Comparison of ENCODE assay signal across 31 mouse cellular contexts in genomic region chr9:99391557-99391956, GRCm38 (mm10). TPM values are rescaled to one million over a fixed set of nuclear protein-coding genes. Genes with fewer than 3 reads are reported as not detected.
DNase-seq lines count a peak whose midpoint lies in the region; ATAC-seq and TF ChIP-seq lines count a peak whose summit lies in the region.
"Had no signal": no experiment of that assay in that cellular context is flagged by ENCODE, and none has a peak within 500 bp of the region (broad histone marks: within the 10 kb centered on the region; RNA-seq: fewer than 3 reads in every experiment).

No protein-coding gene starts in this region.

- intact Hi-C loops in gastrocnemius, adult 2 months (cut with DNase I) = no loop called here

- H3K9ac ChIP-seq in liver, embryonic 13.5 days = no peak overlapping the region
- H3K9ac ChIP-seq in liver, embryonic 11.5 days (ENCODE audit: low read depth, low read length) = no peak overlapping the region
- no peak overlapping the region for H3K9ac ChIP-seq in midbrain, embryonic 15.5 days
- H3K9ac ChIP-seq: forebrain, embryonic 13.5 days; hindbrain, embryonic 12.5 days; hindbrain, embryonic 15.5 days had no signal

- H3K4me3 ChIP-seq in gastrocnemius, adult 2 months = no peak overlapping the region
- H3K4me3 ChIP-seq in liver, embryonic 13.5 days (replicated peaks) = no peak overlapping the region
- no peak overlapping the region for H3K4me3 ChIP-seq in liver, embryonic 11.5 days (ENCODE audit: low read depth, low read length)
- no peak overlapping the region for H3K4me3 ChIP-seq in midbrain, embryonic 15.5 days
- H3K4me3 ChIP-seq: forebrain, embryonic 10.5 days; forebrain, embryonic 13.5 days; hindbrain, embryonic 12.5 days; hindbrain, embryonic 15.5 days had no signal

- no peak for DNase-seq in gastrocnemius, adult 2 months
- no peak for DNase-seq in gastrocnemius, adult 8-10 months (ENCODE audit: low spot score in 2 of 2)
- DNase-seq in liver, embryonic 13.5 days = no peak
- no peak for DNase-seq in liver, embryonic 11.5 days (ENCODE audit: low spot score)
- peak; percentile 70 for DNase-seq in brain, adult 2 months (ENCODE audit: low read depth, low spot score)
- DNase-seq: adrenal gland, postnatal 10 days; cerebellum, adult 11-12 months; cerebellum, adult 8-10 months; cerebellum, postnatal 10 days; cerebellum, postnatal 36 days; embryo, embryonic 11 days; gastrocnemius, postnatal 14 days; heart, adult 11 months had no signal

- WGBS in liver, embryonic 13.5 days (ENCODE audit: insufficient replicate concordance) = 75% methylated on average over 10 of the region's 10 CpGs
- WGBS in liver, embryonic 11.5 days = 85% methylated on average over 10 of the region's 10 CpGs
- WGBS in midbrain, embryonic 15.5 days = 94% methylated on average over 10 of the region's 10 CpGs

- no peaks in the 10 kb centered on the region for H3K9me3 ChIP-seq in liver, embryonic 13.5 days (replicated peaks)
- no peaks in the 10 kb centered on the region for H3K9me3 ChIP-seq in liver, embryonic 11.5 days (ENCODE audit: control insufficient read depth, low read length)
- H3K9me3 ChIP-seq in midbrain, embryonic 15.5 days = no peaks in the 10 kb centered on the region
- H3K9me3 ChIP-seq: forebrain, embryonic 10.5 days; forebrain, embryonic 13.5 days; hindbrain, embryonic 12.5 days; hindbrain, embryonic 15.5 days had no signal

- no peak for ATAC-seq in liver, embryonic 13.5 days (ENCODE audit: low read depth)
- no peak for ATAC-seq in liver, embryonic 11.5 days (replicated peaks; ENCODE audit: low FRiP score)
- no peak for ATAC-seq in midbrain, embryonic 15.5 days (replicated peaks)
- ATAC-seq: activated CD4-positive, CD25-positive, alpha-beta regulatory T cell, adult 4 months; forebrain, embryonic 13.5 days; forebrain, embryonic 16.5 days had no signal

- H3K36me3 ChIP-seq in liver, embryonic 13.5 days = 0 out of 2 replicates have a peak, but pooled peaks cover 8% of the 10 kb centered on the region
- no peaks in the 10 kb centered on the region for H3K36me3 ChIP-seq in liver, embryonic 11.5 days (ENCODE audit: control insufficient read depth, insufficient read depth, low read length)
- H3K36me3 ChIP-seq in midbrain, embryonic 15.5 days (replicated peaks) = peaks cover 10% of the 10 kb centered on the region; the same call in 1 of the 2 replicates

- no peak for TF ChIP-seq CTCF in gastrocnemius, adult 2 months (IDR thresholded peaks at IDR 0.05)

- H3K27ac ChIP-seq in gastrocnemius, adult 2 months = peak overlapping the region; percentile 79; the same call in 1 of the 2 replicates
- H3K27ac ChIP-seq in liver, embryonic 13.5 days = 0 out of 2 replicates have a peak overlapping the region, but pooled peaks have one; percentile 29
- no peak overlapping the region; the same call in 1 of the 2 replicates for H3K27ac ChIP-seq in liver, embryonic 11.5 days (ENCODE audit: low read depth, low read length)
- no peak overlapping the region for H3K27ac ChIP-seq in midbrain, embryonic 15.5 days
- H3K27ac ChIP-seq: forebrain, embryonic 10.5 days; forebrain, embryonic 13.5 days; hindbrain, embryonic 12.5 days; hindbrain, embryonic 15.5 days had no signal

- H3K27me3 ChIP-seq in liver, embryonic 13.5 days = no peaks in the 10 kb centered on the region; the same call in 1 of the 2 replicates
- H3K27me3 ChIP-seq in liver, embryonic 11.5 days (replicated peaks; ENCODE audit: control insufficient read depth, insufficient read depth, low read length) = no peaks in the 10 kb centered on the region
- no peaks in the 10 kb centered on the region for H3K27me3 ChIP-seq in midbrain, embryonic 15.5 days (replicated peaks)
- H3K27me3 ChIP-seq: forebrain, embryonic 13.5 days; hindbrain, embryonic 12.5 days; hindbrain, embryonic 15.5 days had no signal

- H3K4me1 ChIP-seq in liver, embryonic 13.5 days (replicated peaks) = peaks cover 5% of the 10 kb centered on the region
- no peaks in the 10 kb centered on the region; the same call in 1 of the 2 replicates for H3K4me1 ChIP-seq in liver, embryonic 11.5 days (replicated peaks; ENCODE audit: control insufficient read depth, insufficient read depth, low read length)
- H3K4me1 ChIP-seq in midbrain, embryonic 15.5 days = no peaks in the 10 kb centered on the region
- H3K4me1 ChIP-seq: hindbrain, embryonic 15.5 days had no signal

- H3K4me2 ChIP-seq in liver, embryonic 13.5 days = no peak overlapping the region
- no peak overlapping the region for H3K4me2 ChIP-seq in liver, embryonic 11.5 days
- H3K4me2 ChIP-seq in midbrain, embryonic 15.5 days = no peak overlapping the region
- H3K4me2 ChIP-seq: forebrain, embryonic 13.5 days; heart, embryonic 11.5 days; hindbrain, embryonic 12.5 days; hindbrain, embryonic 15.5 days had no signal

RNA-seq across cellular contexts. Expression of gene Esyt3, which starts 33.2 kb away (rescaled TPM):
- not detected for total RNA-seq in gastrocnemius, adult 2 months (2021)
- total RNA-seq in gastrocnemius, adult 8-10 months (2022) = not detected
- 0.03 and 0.14 TPM in 2 replicates for polyA plus RNA-seq in liver, embryonic 13.5 days (2015; fragmentation: Nextera tagmentation; extraction: Ambion mirVana)
- 0.08 and 0.10 TPM in 2 replicates for polyA plus RNA-seq in liver, embryonic 11.5 days (2014; fragmentation: Nextera tagmentation; extraction: Ambion mirVana)
- 0.63 and 0.75 TPM in 2 replicates for polyA plus RNA-seq in midbrain, embryonic 15.5 days (2015; fragmentation: Nextera tagmentation; extraction: Ambion mirVana)

RNA-seq across cellular contexts. Expression of gene Mras, which starts 45.6 kb away (rescaled TPM):
- 1 to 10 TPM; 5.0 to 5.7 TPM for total RNA-seq in gastrocnemius, adult 2 months (2021)
- total RNA-seq in gastrocnemius, adult 8-10 months (2022) = 1 to 10 TPM; 3.5 to 7.7 (median 4.5) TPM
- polyA plus RNA-seq in liver, embryonic 13.5 days (2015; fragmentation: Nextera tagmentation; extraction: Ambion mirVana) = 3.2 and 5.5 TPM in 2 replicates
- polyA plus RNA-seq in liver, embryonic 11.5 days (2014; fragmentation: Nextera tagmentation; extraction: Ambion mirVana) = 4.8 and 5.5 TPM in 2 replicates
- 64.2 and 64.3 TPM in 2 replicates for polyA plus RNA-seq in midbrain, embryonic 15.5 days (2015; fragmentation: Nextera tagmentation; extraction: Ambion mirVana)
- polyA plus RNA-seq: activated CD4-positive, CD25-positive, alpha-beta regulatory T cell, adult 4 months had no signal

RNA-seq across cellular contexts. Expression of gene Nme9, which starts 59.7 kb away (rescaled TPM):
- total RNA-seq in gastrocnemius, adult 2 months (2021) = not detected
- not detected for total RNA-seq in gastrocnemius, adult 8-10 months (2022)
- polyA plus RNA-seq in liver, embryonic 13.5 days (2015; fragmentation: Nextera tagmentation; extraction: Ambion mirVana) = not detected in 2 replicates
- polyA plus RNA-seq in liver, embryonic 11.5 days (2014; fragmentation: Nextera tagmentation; extraction: Ambion mirVana) = not detected in 2 replicates
- 0.30 and 1.1 TPM in 2 replicates for polyA plus RNA-seq in midbrain, embryonic 15.5 days (2015; fragmentation: Nextera tagmentation; extraction: Ambion mirVana)
- total RNA-seq: adrenal gland, postnatal 10 days; adrenal gland, postnatal 4 days; ES-E14; gastrocnemius, postnatal 14 days; gastrocnemius, postnatal 4 days; heart, adult 8-10 months; heart, postnatal 25 days; hematopoietic stem cell, adult 5-6 weeks had no signal
- polyA plus RNA-seq: activated CD4-positive, CD25-positive, alpha-beta regulatory T cell, adult 4 months; embryonic facial prominence, embryonic 11.5 days; forebrain, embryonic 10.5 days; frontal cortex, adult 2 months; heart, embryonic 14.5 days; intestine, embryonic 14.5 days had no signal

Comparison
In these comparisons a context has a peak if more than half of its experiments do, and no peak if none do; other contexts are left out.
1. H3K27ac ChIP-seq: peak in gastrocnemius, adult 2 months (single experiment) and liver, embryonic 13.5 days (single experiment); none in liver, embryonic 11.5 days (single experiment) and midbrain, embryonic 15.5 days (single experiment).